Mouse (Mus musculus) gastrocnemius, adult 8-10 months (tissue): ENCODE measurements around the gene Izumo1. TPM values are rescaled to one million over a fixed set of nuclear protein-coding genes. Genes with fewer than 3 reads are reported as not detected.
A peak's percentile ranks its signal among the peaks of the same experiment; 100 is the strongest.

ENCODE experiments used
- DNase-seq, 2 experiments: peaks; one replicate each; pipeline ENCODE4 v3.0.0; 2022; ENCODE audit warnings: low spot score in 2 of 2
- total RNA-seq, 4 experiments: library from RNA; stranded (reverse); gene quantifications; 2 replicates each; pipeline ENCODE4 v1.2.4; 2022

The Izumo1 gene
- total RNA-seq, 4 experiments from 2014 or later = not detected

DNA sequence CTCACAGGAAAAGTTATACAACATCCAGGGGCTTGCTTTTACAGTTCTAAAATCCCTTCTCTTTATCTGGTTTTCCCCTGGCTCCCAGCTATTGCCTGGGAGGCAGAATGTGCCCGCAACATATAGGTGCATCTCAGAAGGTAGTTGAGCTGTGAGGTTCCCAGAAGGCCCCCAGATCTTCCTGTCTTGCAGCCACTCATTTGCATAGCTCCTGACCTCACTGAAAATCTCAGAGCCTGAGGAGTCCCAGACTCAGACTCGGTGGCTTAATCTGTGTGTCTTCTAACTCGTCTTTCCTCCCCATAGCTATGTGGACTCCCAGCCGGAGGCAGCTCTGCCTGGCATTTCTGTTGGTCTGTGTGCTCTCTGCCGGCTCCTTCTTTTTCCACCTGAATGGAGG, 3.3 kb upstream of the Izumo1 start:
- no peak for DNase-seq

DNA sequence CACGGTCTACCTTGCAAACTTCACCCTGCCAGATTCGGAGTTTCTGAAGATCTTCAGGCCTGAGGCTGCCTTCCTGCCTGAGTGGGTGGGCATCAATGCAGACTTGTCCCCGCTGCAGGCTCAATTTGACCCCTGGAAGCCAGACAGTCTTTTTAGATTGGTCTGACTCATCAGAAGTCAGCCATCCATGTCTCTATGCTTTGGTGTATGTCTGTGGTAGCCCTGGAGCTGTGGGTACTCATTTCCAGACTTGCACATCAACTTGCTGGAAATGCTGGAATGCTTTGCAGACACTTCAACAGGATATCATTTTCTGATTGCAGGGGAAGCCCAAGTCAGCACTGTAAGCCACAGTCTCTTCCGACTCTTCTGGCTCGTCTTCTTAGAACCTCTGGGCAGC, 2.0 kb upstream of the Izumo1 start:
- DNase-seq = no peak

DNA sequence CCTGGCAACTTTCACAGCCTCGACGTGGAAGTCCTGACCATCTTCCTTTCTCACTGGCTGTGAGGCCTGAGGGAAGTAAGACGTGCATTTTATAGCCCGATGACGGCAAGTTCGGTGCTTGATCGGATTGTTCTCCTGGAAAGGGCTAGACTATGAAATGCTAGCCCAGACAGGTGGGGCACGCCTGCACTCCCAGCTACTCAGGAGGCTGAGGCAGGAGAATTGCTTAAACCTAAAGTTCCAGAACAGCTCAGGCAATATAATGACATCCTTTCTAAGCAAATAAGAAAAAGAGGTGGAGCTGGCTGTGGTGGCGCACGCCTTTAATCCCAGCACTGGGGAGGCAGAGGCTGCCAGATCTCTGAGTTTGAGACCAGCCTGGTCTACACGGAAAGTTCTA, 1.9 kb downstream of the Izumo1 start:
- no peak for DNase-seq

DNA sequence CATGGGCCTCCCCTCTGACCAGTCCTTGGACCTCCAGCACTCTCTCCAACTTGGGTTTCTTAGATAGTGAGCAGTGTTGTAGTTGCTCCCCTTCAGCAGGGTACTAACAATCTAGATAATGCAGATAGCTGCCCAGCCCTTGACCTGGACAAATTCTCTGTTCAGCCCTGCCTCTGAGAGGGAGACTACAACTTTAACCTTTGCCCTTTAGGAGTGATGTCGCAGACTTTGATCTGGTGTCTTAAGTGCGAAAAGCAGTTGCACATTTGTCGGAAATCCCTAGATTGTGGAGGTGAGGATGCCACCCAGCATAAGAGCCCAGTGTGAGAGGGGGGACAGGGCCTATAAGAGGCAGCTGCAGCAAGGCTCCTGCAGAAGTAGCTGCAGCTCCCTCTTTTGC, 3.1 kb downstream of the Izumo1 start:
- no peak for DNase-seq

DNA sequence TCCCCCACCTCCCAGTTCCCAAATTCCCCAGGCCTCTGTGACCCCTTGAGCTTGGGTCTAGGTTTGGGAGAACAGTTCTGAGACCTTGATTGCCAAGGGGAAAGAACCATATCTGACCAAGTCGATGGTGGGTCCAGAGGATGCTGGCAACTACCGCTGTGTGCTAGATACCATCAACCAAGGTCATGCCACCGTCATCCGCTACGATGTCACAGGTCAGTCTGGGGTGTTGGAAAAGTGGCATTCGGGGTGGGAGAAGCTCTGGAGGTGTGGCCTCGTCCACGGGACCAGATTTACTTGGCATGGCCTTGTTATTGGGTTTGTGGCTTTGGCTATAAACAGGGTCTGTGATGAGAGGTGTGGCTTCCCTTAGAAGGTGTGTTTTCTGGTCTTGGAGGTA, 3.9 kb downstream of the Izumo1 start:
- no peak for DNase-seq

DNA sequence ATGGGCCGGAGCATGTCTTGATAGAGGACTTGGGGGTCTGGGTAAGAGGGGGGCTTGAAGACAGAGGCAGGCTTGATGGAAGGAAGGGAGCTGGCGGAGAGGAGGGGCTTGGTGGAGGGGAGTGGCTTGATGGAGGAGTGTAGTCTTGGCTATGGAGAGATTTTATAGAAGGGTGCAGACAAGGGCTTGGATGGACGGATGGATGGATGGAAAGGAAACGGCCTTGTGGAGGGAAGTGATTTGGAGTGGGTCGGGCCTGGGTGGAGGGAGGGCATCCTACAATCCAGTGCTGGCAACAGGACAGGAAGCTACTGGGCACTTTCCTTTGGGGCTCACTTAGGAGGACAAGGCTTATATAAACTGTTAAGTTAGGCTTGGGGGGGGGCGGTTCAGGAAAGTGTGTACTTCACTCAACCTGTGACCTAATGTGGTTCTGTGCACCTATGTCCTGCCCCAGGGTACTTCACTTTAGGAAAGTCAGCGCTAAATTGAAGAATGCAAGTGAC, 5.0 kb downstream of the Izumo1 start:
- no peak for DNase-seq

DNA sequence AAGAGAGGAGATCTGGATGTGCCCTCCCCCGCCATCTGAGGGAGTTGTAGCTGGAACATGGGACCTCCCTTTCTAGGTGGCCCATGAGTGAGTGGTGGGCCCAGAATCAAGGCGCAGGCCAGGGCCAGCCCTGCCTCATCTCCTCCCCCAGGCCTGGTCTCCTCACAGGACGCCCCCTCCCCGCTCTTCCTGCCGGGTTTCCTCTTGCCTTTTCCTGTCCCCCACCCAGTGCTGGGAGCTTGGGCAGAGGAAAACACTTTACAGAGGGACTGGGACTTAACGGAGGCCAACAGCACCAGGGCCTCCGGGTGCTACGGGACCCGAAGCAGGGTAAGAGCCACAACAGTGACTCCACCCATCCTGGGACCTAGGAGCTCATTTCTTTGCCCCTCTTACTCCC, 5.7 kb downstream of the Izumo1 start, which contains the start of gene Rasip1:
Gene Rasip1 (plus strand): TSS at position 228 of the 400 bp plus-strand sequence.
- DNase-seq = no peak

DNA sequence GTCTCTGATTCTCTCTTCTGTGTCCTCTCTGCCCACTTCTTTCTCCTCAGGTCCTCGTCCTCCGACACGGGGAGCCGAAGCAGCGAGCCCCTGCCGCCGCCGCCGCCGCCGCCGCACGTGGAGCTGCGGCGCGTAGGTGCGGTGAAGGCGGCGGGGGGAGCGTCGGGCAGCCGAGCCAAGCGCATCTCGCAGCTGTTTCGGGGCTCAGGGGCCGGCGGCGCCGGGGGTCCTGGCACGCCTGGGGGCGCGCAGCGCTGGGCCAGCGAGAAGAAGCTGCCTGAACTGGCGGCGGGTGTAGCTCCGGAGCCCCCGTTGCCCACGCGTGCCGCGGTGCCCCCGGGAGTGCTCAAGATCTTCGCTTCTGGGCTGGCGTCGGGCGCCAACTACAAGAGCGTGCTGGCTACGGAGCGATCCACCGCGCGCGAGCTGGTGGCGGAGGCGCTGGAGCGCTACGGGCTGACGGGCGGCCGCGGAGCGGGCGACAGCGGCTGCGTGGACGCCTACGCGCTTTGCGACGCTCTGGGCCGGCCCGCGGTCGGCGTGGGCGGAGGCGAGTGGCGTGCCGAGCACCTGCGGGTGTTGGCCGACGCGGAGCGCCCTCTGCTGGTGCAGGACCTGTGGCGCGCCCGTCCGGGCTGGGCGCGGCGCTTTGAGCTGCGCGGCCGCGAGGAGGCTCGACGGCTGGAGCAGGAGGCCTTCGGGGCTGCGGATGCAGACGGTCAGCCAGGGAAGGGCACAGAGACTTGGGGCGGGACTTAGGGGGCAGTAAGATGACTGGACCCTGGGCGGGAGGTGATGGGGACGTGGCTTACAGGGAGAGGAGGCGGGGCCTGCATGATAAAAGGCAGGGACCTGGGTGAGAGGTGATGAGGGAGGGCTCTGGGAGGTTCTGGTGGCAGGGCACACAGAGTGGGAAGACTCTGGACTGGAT, 7.0 kb downstream of the Izumo1 start:
- DNase-seq = peak; percentile 74 to 79

DNA sequence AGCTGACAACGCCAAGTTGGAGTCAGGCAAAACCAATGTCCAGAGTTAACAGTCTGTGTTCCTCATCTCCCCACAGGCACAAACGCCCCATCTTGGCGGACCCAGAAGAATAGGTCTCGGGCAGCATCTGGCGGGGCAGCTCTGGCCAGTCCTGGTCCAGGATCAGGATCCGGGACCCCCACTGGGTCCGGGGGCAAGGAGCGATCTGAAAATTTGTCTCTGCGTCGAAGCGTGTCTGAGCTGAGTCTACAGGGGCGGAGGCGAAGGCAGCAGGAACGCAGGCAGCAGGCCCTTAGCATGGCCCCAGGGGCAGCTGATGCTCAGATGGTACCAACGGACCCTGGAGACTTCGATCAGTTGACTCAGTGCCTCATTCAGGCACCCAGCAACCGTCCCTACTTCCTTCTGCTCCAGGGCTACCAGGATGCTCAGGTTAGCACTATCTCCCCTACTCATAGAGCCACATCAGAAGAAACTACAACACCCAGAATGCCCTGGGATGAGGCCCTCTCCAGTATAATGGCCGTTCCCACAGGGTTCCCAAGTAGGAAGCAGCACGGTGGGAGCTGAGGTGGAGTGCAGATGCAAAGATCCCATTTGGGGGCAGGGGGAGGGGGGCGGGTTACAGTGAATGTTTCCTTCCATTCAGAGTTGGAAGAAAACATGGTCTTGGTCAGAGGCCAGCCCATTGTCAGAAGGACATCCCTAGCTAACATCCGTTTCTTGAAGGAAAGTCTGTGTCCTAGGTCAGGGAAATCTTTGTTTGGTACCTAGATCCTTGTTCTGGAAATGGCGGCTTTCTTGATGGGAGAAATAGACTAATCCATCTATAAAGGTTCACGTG, 8.7 kb downstream of the Izumo1 start:
- DNase-seq = no peak

DNA sequence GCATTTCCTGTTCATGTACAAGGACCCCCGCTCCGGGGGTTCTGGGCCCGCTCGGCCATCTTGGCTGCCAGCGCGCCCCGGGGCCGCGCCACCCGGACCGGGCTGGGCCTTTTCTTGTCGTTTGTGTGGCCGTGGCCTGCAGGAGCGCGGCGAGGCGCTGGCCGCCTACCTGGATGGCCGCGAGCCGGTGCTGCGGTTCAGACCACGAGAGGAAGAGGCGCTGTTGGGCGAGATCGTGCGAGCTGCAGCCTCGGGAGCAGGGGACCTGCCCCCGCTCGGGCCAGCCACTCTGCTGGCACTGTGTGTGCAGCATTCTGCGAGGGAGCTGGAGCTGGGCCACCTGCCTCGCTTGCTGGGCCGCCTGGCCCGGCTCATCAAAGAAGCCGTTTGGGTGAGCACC, 10.9 kb downstream of the Izumo1 start:
- DNase-seq = no peak

DNA sequence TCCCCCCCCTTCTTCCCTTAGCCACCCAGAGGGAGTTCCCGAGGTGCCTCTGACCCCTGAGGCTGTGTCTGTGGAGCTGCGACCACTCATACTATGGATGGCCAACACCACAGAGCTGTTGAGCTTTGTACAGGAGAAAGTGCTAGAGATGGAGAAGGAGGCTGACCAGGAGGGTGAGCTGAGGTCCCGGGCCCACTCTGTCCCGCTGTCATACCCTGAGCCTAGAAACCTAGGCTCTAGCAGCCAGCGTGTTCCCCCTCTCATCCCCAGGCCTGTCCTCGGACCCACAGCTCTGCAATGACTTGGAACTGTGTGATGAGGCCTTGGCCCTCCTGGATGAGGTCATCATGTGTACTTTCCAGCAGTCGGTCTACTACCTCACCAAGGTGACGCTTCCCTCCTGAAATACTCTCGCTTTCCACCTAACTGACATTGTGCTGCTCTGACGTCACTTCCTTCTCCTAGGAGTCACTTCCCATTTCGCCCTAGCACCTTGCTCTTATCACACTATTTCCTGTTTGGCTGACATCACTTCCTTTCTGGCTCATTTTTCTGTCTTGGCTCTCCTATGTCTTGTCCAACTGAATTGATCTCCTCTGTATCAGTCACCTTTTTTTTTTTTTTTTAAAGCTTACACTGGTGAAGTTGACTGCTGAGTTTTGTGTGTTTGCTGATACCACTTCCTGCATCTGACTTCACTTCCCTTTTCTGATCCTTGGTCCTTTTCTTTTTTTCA, 13.5 kb downstream of the Izumo1 start:
- no peak for DNase-seq

DNA sequence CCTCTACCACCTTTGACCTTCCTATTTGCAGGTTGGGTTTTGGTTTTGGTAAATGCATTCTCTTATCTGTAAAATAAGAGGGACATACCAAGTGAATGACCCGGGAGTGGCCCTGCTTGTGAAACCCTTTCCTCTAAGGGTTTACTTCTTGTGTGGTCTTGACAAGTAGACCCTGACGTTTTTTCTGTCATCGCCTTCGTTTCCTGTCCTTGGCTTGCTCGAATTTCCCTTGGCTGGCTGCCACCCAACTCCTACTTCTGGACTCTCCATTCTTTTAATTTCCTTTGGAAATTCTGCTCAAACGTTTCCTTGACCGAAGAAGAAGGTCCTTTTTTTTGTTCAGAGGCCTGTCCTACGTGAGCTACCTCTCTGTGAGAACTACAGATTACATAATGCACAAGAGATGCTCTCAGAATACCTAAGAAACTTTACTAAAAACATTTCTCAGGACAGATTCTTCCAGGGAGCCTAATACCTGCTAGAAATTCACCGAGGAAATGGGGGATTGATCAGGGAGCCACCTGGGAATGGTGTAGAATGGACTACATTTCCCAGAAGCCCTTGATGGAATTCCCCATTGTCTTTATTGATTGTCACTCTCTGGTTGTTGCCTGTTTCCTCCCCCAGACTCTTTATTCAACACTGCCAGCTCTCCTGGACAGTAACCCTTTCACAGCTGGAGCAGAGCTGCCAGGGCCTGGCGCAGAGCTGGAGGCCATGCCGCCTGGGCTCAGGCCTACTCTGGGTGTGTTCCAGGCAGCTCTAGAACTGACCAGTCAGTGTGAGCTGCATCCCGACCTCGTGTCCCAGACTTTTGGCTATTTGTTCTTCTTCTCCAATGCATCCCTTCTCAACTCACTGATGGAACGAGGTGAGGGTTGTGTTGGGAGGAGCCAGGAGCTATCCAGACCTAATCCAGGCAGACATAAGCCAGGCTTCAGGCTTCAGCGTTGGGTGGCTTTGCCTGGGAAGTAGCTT, 14.4 kb downstream of the Izumo1 start:
- no peak for DNase-seq

DNA sequence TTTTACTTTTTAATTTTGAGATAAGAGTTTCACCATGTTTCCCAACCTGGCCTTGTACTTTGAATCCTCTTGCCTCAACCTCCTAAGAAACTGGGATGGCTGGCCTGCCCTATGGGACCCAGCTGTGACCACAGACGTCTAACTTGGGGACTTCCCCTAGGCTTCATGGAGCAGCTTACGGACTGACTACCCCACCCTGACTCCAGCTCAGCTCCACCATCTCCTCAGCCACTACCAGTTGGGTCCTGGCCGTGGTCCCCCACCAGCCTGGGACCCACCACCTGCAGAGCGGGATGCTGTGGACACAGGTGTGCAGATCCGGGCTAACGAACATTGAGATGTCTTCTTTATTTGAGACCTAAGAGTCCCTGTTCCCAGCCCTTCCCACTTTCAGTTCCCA, 16.1 kb downstream of the Izumo1 start:
- DNase-seq = no peak

DNA sequence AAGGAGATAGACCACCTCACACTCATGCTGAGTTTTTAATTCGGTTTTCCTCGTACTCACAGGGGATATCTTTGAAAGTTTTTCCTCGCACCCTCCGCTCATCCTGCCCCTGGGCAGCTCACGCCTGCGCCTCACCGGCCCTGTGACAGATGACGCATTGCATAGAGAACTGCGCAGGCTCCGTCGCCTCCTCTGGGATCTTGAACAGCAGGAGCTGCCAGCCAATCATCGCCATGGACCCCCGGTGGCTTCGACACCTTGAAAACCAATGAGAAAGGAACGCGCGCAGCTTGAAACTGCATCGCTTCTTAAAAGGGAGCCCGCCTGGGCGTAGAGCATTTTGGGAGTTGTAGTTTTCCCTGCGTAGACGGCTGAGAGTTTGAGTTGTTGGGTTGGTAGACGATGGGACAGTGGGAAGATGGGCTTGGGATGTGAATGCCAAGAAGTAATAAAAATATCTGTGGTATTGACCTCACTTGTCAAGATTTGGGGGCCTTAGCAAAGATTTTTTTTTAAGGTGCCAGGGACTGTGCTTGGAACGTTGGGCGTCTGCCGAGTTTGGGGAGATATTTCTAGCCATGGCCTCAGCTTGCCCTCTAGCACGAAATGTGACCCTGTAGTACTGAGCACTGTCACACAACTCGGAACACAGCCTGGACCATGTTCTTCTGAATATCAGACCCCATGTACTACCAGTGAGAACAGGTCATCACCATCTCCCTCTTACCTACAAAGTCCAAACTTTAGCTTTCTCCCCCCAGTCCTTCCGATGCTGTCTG, 17.2 kb downstream of the Izumo1 start:
- DNase-seq = peak; percentile 94 to 97

DNA sequence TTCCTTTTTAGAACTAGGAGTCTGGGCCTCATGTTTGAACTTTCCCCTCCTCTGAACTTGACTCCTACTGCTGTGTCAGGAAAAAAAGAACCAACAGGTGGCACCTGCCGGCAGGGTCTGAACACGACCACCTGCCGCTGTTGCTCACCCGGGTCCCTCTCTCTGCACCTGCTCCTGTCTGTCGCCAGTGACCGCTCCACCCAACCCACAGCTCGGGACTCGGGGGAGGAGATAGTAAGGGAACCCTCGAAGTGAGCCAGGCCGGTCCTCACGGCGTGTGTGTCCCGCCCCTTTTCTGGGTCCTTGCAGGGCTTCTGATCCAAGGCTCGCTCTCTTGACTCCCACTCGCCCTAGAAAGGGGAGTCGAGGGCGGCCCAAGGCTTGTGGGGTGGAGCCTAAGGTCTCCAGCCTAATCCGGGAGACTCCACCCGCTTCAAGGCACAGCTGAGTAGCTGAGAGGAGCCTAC, 18.0 kb downstream of the Izumo1 start, which contains the start of gene Mamstr:
Gene Mamstr (plus strand): TSS at position 417 of the 467 bp plus-strand sequence.
- peak; percentile 77 to 90 for DNase-seq

DNA sequence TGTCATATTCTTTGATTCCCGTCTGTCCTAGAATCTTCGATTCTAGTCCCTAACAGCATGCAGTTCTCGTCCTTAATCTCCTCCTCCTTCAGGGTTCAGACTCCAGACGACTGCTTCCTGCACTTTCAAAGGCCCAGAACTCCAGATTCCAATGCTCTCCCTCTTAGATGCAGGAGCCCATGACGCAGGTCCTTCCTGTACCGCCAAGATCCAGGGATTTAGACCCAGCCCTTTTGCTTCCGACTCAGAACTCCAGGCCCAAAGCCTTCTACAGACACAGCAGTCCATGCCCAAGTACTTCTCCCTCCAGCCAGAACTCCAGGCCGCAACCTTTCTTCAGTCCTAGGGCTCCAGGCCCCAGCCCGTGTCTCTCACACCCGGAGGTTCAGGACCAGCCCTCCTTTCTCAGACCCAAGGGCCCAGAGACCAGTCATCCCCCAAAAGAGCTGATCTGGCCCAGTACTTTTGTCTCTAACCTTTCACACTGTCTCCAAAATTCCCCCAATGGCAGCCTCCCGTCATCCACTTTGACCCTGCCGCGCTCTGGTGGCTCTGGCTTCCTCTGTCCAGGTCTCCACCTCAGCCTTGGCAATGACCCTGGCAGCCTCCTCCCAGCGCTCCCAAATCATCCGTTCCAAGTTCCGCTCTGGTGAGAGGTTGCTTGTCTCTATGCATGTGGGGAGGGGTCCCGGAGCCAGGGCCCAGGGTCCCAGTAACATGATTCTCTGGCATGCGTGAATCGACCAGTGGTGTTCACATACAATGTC, 18.8 kb downstream of the Izumo1 start:
- peak; percentile 26 to 58 for DNase-seq

DNA sequence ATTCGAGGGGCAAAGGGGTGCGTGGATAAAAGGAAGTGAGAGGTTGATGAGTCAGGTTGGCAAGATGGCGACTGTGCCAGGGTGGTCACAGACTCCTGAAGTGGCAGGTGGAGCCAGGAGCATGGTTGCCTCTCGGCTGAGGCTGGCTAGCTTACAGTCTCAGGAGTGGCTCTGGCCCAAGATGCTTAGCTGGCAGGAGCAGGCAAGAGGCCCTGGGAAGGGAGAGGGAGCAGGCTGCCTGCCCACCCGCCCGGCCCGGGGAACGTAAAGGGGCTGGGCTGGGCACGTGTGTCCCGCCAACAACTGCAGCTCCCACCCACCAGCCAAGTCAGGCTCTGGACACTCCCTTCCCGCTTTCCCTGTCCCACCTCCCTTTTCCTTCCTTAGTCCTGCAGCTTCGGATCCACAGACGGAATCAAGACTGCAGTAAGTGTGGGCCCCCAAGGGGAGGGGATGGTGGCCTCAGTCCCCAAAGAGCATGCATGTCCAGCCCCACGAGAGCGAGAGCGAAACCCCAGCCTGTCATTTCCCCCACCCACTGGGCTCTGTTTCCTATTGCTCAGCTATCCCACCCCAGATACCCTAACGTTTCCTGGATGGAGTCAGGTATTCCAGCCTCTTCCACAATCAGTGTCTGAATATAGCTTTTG, 19.9 kb downstream of the Izumo1 start:
- peak; percentile 55 to 75 for DNase-seq

DNA sequence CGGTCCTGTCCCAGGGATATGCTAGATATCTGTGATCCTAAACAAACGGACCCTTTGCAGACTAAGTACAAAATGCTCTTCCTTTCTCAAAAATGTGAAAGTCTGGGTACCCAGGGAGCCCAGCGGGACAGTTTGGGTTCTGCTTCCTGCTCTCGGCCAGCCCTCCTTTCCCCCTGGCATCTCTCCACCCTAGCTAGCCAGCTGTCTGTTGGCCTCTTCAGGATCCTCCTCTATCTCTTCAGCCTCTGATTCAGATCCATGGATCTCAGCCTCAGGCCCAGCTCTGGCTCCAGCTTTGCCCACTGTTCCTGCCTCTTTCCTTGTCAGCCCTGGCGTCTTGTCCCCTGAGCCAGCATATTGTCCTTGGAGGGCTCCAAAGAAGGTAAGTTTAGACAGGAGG, 20.5 kb downstream of the Izumo1 start:
- DNase-seq = no peak
